Mouse (Mus musculus) forebrain, postnatal 0 days (tissue): ENCODE measurements around the gene Nags. TPM values are rescaled to one million over a fixed set of nuclear protein-coding genes. Genes with fewer than 3 reads are reported as not detected.
A peak's percentile ranks its signal among the peaks of the same experiment; 100 is the strongest.

Experiments
- ATAC-seq: fragments of 200-750 bp; cut with Nextera tagmentation; 2 replicates; pipeline ENCODE4 v1.8.0; 2017; ENCODE audit warnings: mild to moderate bottlenecking, moderate library complexity
- DNase-seq: peaks from one replicate; pipeline ENCODE4 v3.0.0-alpha.2; 2015
- H3K27ac ChIP-seq: fragments of 300-500 bp; sonication (generic); 2 replicates; pipeline ENCODE4 v1.5.1; 2014; ENCODE audit warnings: low read depth, mild to moderate bottlenecking, antibody characterized with exemption, low read length, moderate library complexity, mixed read lengths
- H3K27me3 ChIP-seq: fragments of 300-500 bp; sonication (generic); 2 replicates; pipeline ENCODE4 v1.6.1; 2014; ENCODE audit warnings: mild to moderate bottlenecking, low read length, mixed read lengths; ENCODE audit not compliant: insufficient read depth
- H3K36me3 ChIP-seq: fragments of 300-500 bp; sonication (generic); 2 replicates; pipeline ENCODE4 v1.6.1; 2014; ENCODE audit warnings: mild to moderate bottlenecking, moderate library complexity; ENCODE audit not compliant: insufficient read depth
- H3K4me1 ChIP-seq: fragments of 300-500 bp; sonication (generic); 2 replicates; pipeline ENCODE4 v1.6.1; 2014; ENCODE audit warnings: antibody characterized with exemption; ENCODE audit not compliant: insufficient read depth
- H3K4me2 ChIP-seq: fragments of 300-500 bp; sonication (generic); 2 replicates; pipeline ENCODE4 v1.6.1; 2014; ENCODE audit warnings: low read depth, mild to moderate bottlenecking, moderate library complexity
- H3K4me3 ChIP-seq: fragments of 300-500 bp; sonication (generic); 2 replicates; pipeline ENCODE4 v1.5.1; 2014; ENCODE audit warnings: low read depth, low read length, mixed read lengths
- H3K9ac ChIP-seq: fragments of 300-500 bp; sonication (generic); 2 replicates; pipeline ENCODE4 v1.6.1; 2014; ENCODE audit warnings: mild to moderate bottlenecking
- H3K9me3 ChIP-seq: fragments of 300-500 bp; sonication (generic); 2 replicates; pipeline ENCODE4 v1.6.1; 2016; ENCODE audit warnings: low read length
- CTCF ChIP-seq: sonication (generic); IDR thresholded peaks from 2 replicates; pipeline ENCODE4 v1.5.1; 2016; ENCODE audit warnings: antibody characterized with exemption, control low read depth, low read depth
- WGBS: fragments of 180-500 bp; shearing (Covaris S2); extraction: QIAGEN DNeasy Blood & Tissue Kit; methylation state at CpG from one replicate; pipeline ENCODE4 v1.1.7; 2014; 5-methylcytosine and 5-hydroxymethylcytosine counted together
- polyA plus RNA-seq: library from polyadenylated mRNA; unstranded; fragments of >200 nt; fragmentation: Nextera tagmentation; extraction: Ambion mirVana; gene quantifications from 2 replicates; pipeline ENCODE4 v1.2.1, GENCODE M21; 2015
- total RNA-seq: library from RNA; depleted of rRNA; stranded (reverse); fragments of >200 nt; gene quantifications from 2 replicates; pipeline ENCODE4 v1.2.3, GENCODE M21; 2014

Gene Nags
- total and polyA plus RNA-seq, 2 experiments from 2014 or later, result 0.14 to 0.35 TPM

DNA sequence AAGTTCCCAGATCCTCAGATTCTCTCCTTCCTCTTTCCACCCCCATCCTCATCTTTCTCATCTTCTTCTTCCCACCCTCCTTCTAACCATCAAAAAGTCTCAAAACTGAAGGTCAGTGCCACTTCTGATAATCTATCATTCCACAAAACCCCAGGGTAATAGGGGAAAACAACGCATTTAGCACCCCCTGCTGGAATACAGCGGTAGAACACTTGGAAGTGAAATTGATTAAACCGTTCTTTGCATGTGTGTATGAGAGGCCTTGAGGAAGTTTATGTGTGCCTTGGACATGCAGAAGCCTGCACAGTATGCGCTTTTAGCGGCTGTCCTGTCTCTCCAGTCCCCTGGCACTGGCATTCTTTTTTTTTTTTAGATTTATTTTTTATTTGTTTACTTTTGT lies 4.8 kb upstream of the Nags start:
- H3K9ac ChIP-seq, result no peak overlapping the region
- DNase-seq, result peak; percentile 84
- WGBS, result 3% methylated on average over 5 of the region's 5 CpGs
- H3K4me3 ChIP-seq, result no peak overlapping the region
- ATAC-seq, result no peak
- H3K27me3 ChIP-seq, result peaks cover 15% of the 10 kb centered on the region
- no peaks in the 10 kb centered on the region for H3K4me1 ChIP-seq
- no peaks in the 10 kb centered on the region for H3K36me3 ChIP-seq
- H3K9me3 ChIP-seq, result no peaks in the 10 kb centered on the region
- peak; percentile 88 for TF ChIP-seq CTCF
- H3K27ac ChIP-seq, result no peak overlapping the region
- no peak overlapping the region for H3K4me2 ChIP-seq

DNA sequence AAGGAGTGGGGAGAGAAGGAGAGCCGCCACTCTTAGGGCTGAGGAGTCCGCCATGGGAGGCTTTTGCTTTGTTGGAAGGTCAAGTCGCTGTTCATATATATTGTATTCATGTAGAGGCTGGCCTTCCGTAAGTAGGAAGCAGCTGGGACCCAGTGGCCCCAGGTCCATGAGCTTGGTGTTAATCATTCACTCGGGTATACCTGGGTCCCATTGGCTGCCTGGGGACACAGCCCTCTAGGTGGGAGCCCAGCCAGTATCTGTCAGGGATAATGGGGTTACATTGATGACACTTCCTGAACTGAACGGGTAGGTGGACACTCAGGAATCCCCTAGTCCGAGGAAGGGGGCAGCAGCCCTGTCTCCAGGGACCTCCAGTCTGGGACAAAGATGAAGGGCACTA lies 3.0 kb upstream of the Nags start:
- Histone ChIP-seq H3K9me3 (no peaks in the 10 kb centered on the region), H3K4me1 (no peaks in the 10 kb centered on the region), H3K36me3 (no peaks in the 10 kb centered on the region), H3K27me3 (peaks cover 32% of the 10 kb centered on the region), H3K9ac (no peak overlapping the region), H3K27ac (no peak overlapping the region), H3K4me2 (no peak overlapping the region), H3K4me3 (no peak overlapping the region)
- WGBS, result 65% methylated on average over 7 of the region's 7 CpGs
- DNase-seq, result no peak
- ATAC-seq, result no peak
- no peak for TF ChIP-seq CTCF

DNA sequence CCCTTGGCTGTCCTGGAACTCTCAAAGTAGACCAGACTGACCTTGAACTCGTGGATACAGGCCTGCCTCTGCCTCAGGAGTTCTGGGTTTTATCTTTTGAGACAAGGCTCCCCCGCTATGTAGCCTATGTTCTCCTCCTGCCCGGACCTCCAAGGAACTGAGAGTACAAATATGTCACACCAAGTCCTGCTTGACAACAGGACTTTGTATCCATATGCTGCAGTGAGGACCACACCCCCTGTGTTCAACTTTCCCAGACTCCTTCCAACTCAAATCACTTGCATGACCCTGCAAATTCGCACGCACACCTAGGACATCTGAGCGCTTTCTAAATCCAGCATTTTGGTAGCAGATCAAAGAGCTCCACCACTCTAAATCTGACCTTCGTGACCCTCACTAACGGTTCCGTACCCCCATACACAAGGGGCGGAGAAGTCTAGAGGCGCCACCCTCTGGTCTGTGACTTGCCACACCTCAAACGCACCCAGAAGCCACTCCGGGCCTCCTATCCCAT lies 299 bp upstream of the Nags start:
- Histone ChIP-seq H3K36me3 (no peaks in the 10 kb centered on the region), H3K4me3 (no peak overlapping the region), H3K27ac (no peak overlapping the region), H3K4me1 (no peaks in the 10 kb centered on the region), H3K4me2 (peak overlapping the region; percentile 30; the same call in 1 of the 2 replicates), H3K27me3 (peaks cover 52% of the 10 kb centered on the region), H3K9ac (peak overlapping the region; percentile 18; the same call in 1 of the 2 replicates), H3K9me3 (no peaks in the 10 kb centered on the region)
- TF ChIP-seq CTCF, result no peak
- ATAC-seq (no peak), DNase-seq (no peak)
- 26% methylated on average over 13 of the region's 13 CpGs for WGBS

DNA sequence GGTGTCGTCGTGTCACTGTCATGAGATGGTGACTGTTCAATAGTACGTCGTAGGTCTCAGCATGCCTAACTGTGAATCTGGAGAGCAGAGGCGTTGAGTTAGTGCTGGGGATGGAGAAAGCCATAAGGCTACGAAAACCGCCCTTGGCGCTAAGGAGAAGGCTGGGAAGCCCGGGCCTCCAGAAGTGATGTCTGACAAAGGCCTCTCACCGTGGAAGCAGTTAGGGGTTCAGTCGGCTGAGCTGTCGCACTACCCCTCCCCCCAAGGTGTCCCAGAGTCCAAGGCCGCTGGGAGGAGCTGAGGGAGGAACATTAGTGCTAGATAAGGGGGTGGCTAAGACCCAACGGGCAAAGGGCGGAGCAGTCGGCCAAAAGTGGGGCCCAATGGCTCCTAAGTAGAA lies 692 bp downstream of the Nags start:
- Histone ChIP-seq H3K4me1 (no peaks in the 10 kb centered on the region), H3K4me3 (no peak overlapping the region), H3K36me3 (no peaks in the 10 kb centered on the region), H3K9ac (no peak overlapping the region), H3K4me2 (no peak overlapping the region), H3K27me3 (peaks cover 52% of the 10 kb centered on the region), H3K27ac (no peak overlapping the region), H3K9me3 (no peaks in the 10 kb centered on the region)
- 7% methylated on average over 16 of the region's 16 CpGs for WGBS
- TF ChIP-seq CTCF, result no peak
- ATAC-seq (no peak), DNase-seq (no peak)

DNA sequence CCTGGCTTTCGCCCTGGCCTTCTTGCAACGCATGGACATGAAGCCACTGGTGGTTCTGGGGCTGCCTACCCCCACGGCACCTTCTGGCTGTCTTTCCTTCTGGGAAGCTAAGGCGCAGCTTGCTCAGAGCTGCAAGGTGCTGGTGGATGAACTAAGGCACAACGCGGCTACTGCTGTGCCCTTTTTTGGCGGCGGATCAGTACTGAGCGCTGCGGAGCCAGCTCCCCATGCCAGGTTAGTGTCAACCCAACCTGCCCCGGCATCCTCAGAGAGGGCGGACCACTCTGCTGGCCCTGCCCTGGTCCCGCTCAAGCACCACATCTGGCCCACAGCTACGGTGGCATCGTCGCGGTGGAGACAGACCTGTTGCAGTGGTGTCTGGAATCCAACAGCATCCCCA lies 1.2 kb downstream of the Nags start:
- Histone ChIP-seq H3K27me3 (peaks cover 52% of the 10 kb centered on the region), H3K4me1 (no peaks in the 10 kb centered on the region), H3K4me3 (no peak overlapping the region), H3K9me3 (no peaks in the 10 kb centered on the region), H3K36me3 (no peaks in the 10 kb centered on the region), H3K4me2 (no peak overlapping the region), H3K9ac (no peak overlapping the region), H3K27ac (no peak overlapping the region)
- no peak for TF ChIP-seq CTCF
- ATAC-seq, result no peak
- 10% methylated on average over 16 of the region's 17 CpGs for WGBS
- DNase-seq, result no peak

DNA sequence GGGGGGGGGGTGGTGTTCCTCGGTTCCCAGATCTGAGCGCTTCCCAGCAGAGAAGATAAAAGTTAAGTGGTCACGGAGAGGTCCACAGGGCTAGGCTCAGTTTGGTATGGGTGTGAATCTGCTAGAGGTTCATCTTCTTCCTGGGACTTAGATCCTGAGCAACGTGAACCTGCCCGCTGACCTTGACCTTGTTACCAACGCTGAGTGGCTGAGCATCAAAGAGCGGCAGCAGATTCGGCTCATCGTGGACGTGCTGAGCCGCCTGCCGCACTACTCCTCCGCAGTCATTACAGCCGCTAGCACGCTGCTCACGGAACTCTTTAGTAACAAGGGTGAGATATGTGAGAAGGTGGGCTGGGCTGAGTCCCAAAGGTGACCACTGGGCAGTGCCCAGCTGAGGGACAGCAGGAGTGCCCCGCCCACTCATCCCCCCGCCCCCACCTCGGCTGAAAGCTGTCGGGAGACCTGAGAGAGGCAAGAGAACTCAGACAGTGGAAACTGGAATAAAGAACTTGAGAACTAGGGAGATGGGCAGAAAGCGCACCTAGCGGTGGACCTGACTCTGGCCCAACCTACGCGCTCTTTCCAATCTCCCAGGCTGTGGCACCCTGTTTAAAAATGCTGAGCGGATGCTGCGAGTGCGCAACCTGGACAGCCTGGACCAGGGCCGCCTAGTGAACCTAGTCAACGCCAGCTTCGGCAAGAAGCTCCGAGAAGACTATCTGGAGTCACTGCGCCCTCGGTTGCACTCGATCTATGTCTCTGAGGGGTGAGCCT lies 2.1 kb downstream of the Nags start:
- TF ChIP-seq CTCF, result no peak
- Histone ChIP-seq H3K9ac (no peak overlapping the region), H3K9me3 (no peaks in the 10 kb centered on the region), H3K27me3 (peaks cover 52% of the 10 kb centered on the region), H3K4me3 (no peak overlapping the region), H3K4me2 (no peak overlapping the region), H3K4me1 (no peaks in the 10 kb centered on the region), H3K27ac (no peak overlapping the region), H3K36me3 (no peaks in the 10 kb centered on the region)
- DNase-seq (no peak), ATAC-seq (no peak)
- 13% methylated on average over 34 of the region's 34 CpGs for WGBS

DNA sequence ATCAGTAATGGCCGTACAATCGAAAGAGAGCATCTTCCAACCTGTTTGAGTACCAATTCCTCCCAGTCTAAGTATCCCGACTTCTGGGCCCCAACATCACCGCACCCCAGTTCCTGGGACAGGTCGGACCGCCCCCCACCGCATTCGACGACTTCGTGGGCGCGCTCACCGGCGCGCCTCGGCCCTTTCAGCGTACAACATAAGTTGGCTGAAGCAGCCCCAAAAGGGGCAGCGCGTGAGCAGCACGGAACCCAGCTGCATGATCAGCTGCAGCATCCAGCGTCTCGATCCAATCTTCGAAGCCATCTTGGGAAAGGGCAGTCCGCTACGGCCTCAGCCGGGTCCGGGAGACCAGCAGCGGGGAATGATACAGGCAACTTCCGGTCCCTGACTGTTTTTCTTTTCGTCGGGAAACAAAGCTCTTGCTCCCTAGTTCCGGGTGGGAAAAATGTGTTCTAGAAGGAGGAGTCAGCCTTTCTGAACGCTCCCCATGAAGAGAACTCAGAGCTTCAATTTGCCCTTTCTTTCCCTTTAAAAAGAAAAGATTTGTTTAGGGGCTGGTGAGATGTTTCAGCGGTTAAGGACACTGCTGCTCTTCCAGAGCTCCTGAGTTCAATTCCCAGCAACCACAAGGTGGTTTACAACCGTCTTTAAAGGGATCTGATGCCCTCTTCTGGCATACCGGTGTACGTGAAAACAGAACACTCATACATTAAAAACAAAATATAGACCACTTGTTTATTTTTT lies 10.9 kb downstream of the Nags start, which contains the start of gene Tmem101:
Gene Tmem101 (minus strand): TSS at position 366 of the 747 bp plus-strand sequence.
- 0% methylated on average over 37 of the region's 37 CpGs for WGBS
- Histone ChIP-seq H3K4me2 (peak within 1 kb of the TSS; percentile 90), H3K4me1 (peaks cover 5% of the 10 kb centered on the region), H3K27ac (peak within 1 kb of the TSS; percentile 67), H3K36me3 (peaks cover 17% of the 10 kb centered on the region), H3K4me3 (peak within 1 kb of the TSS; percentile 79), H3K9ac (peak within 1 kb of the TSS; percentile 70), H3K27me3 (no peaks in the 10 kb centered on the region), H3K9me3 (no peaks in the 10 kb centered on the region)
- DNase-seq (peak; percentile 95), ATAC-seq (peak; percentile 97)
- peak; percentile 54 for TF ChIP-seq CTCF
